Mouse (Mus musculus): Measurements from ENCODE around the gene Tnnc2. TPM values are rescaled to one million over a fixed set of nuclear protein-coding genes. Genes with fewer than 3 reads are reported as not detected.

Tnnc2 gene
- total RNA-seq, 4 experiments from 2014 or later = 2.9 to 7.2 (median 3.1) TPM

DNA sequence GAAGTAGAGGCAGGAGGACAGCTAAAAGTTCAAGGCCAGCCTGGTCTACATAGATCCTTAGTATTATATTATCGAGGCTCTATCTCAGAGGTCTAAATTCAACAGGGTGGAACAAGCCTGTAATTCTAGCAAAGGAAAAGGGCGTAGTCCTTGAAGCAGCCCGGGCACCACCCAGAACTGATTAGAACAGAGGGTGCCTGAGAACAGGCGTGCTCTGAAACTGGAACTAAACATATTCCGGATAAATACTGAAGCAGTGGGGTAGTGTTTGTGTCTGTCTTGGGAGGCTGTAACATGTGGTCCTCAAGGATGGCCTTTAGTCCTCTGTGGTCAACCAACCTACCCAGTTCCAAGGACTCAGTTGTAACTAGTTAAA lies 5.8 kb downstream of the Tnnc2 start:
- no peak for DNase-seq (ENCODE audit: low spot score)

DNA sequence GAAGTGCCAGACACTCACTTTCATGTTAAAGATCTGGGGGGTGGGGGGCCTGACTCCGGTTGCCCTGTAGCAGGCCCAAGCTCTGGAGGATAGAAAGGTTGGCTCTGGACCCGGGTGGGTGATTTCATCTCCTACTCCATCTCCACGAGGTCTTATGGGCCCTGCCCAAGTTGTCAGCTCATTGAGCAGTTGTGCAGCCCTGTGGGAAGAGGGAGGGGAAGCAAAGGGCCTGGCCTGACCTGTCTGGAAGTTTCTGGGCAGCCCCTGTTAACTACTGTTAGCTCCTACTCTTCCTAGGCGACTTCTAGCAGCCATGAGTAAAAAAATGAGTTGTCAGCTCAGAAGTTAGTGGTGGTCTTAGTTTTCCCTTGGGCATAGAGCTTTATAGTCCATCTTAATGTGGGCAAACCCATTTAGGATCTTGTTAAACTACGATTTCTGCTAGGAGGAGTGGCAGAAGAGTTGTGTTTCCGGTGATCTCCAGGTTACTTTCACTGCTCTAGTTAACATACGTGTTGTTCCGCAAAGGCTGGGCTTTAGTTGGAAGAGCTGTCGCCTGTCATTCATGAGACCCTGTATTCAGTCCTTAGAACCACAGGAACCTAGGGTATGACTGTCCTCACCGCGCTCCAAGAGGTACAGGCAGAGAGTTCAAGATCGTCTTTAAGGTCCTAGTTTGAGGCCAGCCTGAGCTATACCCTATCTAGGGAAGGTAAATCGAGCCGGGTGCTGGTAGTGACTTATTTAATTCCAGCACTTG lies 6.4 kb downstream of the Tnnc2 start:
- DNase-seq (ENCODE audit: low spot score) = no peak

DNA sequence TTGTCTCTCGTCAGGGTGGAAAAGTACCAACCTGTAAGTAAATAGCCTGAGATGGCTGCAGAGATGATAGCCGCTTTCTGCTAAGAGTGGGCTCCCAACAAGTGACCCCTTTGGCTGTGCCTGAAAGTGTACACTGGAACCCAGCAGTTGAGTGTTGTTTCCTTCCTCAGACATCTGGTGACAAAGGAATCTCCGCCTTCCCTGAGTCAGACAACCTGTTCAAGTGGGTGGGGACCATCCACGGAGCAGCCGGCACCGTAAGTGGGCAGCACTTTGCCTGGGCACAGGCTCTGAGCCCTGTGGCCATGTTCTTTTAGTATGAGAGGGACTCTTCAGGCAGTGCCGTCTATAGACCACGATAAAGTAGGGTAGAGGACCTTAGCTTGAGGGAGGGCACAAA lies 8.6 kb downstream of the Tnnc2 start:
- DNase-seq (ENCODE audit: low spot score) = no peak

DNA sequence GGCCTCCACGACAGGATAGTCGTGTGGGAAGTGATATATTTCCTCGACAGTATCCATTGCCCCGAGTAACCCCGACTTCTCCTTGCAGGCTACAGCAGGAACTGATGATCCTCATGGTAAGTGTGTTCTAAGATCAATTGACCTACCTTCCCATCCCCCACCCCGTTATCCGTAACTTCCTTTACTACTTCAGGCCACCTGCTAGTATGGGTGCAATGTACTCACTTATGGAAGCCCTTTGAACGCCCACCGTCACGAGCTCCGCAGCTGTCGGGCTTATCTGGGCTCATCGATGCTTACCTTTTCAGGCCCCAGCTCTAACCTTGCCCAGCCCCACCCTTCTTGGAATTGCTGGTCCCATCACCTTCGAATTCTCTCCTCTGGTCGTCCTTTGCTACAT lies 9.5 kb downstream of the Tnnc2 start:
- DNase-seq (ENCODE audit: low spot score) = no peak

DNA sequence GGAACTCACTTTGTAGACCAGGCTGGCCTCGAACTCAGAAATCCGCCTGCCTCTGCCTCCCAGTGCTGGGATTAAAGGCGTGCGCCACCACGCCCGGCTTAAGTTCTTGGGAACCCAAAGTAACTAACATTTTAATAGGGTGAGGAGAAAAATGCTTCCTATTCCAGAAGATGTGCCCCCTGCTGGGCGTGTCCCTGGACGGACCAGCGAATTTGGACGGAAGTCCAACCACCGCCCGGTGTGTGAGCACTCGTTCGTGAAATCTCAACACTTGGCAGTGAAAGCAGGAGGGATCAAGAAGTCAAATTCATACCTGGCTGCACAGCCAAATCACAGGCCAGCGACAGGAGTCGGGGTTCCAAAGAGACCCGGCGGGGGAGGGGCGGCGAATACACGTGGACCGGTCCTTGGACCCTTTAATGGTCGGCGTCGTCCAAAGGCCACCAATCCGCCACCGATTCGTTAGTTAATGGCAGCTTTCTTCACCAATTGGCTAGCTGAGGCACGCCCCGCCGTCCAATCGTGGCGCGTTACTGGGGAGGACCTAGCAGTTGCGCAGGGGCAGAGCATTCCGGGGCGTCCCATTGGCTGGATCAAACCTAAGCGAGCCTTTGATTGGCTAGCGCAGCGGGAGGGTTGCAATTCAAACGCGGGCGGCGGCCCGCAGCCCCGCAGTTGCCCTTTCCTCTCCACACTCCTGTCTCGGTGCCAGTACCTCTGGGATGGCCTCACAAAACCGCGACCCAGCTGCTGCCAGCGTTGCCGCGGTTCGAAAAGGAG lies 10.3 kb downstream of the Tnnc2 start, which contains the start of gene Ube2c:
Gene Ube2c, plus strand, starts transcription at position 641 of the 780 bp plus-strand sequence.
- DNase-seq (ENCODE audit: low spot score) = peak; percentile 99

DNA sequence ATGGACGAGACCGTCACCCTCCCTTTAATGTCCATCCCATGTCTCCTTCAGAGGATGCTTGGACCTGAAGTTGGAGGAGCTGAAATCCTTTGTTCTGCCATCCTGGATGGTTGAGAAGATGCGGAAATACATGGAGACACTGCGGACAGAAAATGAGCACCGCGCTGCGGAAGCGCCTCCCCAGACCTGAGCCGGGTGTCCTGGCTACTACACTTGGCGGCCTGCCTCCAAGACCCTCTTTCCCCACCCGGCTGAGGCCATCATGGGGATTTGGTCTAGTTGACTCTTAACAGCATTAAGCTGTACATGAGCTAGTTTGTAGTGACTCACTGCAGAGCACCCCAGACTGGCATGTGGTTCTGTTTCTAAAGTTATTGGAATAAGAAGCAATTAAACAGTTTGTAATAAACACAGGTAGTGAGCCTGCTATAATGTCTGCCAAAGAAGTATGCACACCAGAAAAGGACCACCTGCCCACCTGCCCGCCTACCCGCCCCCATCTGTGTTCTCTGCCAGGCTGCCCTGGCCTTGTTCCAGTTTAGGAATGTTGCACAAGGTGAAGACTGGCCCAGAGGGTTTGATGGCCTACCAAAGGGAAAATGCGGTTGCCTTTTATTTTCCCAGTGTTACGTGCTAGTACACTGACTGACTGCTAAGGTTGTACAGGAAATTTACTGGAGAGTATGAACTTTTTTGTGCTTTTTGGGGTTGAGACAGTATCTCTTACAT lies 11.8 kb downstream of the Tnnc2 start:
- no peak for DNase-seq (ENCODE audit: low spot score)

DNA sequence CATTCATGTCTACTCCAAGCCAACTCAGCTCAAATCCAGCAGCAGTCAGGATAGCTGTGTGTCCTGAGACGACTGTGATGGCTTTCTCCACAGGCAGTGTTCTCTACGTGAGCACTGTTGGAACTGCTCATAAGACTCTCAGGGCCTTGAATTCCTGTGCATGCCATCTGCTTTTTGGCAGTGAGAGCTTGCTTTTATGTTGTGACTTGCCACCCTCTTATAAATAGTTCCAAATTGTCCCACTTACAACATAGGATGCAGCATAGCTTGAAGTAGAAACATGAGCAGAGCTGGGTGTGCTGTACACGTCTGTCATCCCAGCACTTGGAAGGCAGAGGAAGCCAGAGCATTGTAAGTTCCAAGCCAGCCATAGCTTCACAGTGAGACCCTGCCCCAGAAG lies 13.9 kb downstream of the Tnnc2 start:
- no peak for DNase-seq (ENCODE audit: low spot score)

DNA sequence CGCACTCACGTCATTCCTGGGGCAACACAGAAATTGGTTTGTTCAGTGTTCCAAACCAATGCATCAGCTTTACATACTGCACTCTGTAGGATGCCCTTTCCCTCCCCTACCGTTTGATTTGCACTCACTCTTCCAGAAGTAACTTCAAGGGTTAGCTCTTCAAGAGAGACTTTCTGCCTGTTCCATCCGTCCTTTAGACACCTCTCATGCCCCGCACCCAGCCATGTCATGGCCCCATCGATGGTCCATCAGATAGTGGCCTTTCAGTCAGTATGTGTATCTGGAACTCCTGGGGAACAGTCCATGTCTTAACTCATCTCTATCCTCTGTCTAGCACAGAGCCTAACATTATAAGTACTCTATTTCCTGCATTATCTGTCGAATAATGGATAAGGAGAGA lies 17.2 kb downstream of the Tnnc2 start:
- DNase-seq (ENCODE audit: low spot score) = no peak

DNA sequence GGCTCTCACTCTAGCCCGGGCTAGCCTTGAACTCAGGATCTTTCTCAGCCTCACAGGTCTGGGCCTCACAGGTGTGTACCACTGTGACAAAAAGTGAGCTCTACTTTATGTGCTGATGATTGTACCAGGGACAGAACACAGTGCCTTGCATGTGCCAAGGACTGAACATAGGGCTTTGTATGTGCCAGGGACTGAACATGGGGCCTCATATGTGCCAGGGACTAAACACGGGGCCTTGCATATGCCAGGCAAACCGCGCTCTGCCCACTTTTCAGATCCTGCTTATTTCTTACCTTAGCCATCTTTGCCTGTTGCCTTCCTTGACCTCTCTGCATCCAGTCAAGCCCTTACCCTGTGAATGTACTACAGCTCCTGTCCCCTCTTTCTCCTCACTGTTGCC lies 17.8 kb downstream of the Tnnc2 start:
- no peak for DNase-seq (ENCODE audit: low spot score)

DNA sequence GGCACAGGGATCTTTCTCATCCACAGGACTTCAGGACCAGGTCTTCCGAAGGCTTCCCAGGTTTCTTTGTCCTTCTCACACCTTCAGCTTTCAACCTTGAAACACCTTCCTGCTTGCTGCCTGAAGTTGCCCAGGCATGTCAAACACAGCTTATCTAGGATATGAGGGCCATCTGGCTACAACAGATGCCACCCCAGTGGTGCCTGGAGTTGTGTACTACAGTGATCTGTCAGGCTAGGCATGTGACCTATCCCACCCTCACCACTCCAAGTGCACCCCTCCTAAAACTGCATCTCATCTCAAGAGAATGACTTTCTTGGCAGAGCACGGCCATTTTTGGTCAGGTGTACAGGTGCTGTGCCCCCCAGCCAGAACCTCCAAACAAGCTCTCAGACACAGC lies 18.3 kb downstream of the Tnnc2 start:
- DNase-seq (ENCODE audit: low spot score) = no peak

DNA sequence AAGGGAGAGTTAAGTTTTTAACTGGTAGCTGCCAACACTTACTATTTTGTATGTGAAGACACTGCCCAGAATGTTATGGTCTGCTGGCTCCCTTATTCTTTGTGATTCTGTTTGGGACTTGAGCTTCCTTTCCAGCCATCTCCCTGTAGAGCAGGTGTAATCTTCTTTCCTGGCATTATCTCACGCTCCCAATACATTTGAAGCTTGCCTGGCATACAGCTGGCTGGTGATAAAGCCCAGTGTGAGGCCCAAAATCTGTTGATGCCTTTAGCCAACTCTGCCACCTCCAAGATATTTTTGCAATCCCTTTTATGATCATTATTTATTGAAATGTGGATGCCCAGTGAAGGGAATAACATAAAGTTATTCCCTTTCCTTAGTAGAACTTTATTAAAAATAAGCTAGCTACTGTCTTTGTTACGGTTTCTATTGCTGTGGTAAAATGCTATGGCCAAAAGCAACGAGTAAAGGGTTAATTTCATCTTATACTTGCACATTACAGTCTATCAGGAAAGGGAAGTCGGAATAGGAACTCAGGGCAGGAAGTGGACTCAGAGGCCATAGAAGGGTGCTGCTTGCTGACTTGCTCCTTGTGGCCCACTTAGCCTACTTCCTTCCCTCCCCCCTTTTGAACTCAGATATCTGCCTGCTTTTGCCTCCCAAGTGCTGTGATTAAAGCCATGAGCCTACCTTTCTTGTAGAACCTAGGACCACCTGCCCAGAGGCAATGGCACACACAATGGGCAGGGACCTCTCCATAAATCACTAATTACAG lies 19.5 kb downstream of the Tnnc2 start:
- DNase-seq (ENCODE audit: low spot score) = no peak

DNA sequence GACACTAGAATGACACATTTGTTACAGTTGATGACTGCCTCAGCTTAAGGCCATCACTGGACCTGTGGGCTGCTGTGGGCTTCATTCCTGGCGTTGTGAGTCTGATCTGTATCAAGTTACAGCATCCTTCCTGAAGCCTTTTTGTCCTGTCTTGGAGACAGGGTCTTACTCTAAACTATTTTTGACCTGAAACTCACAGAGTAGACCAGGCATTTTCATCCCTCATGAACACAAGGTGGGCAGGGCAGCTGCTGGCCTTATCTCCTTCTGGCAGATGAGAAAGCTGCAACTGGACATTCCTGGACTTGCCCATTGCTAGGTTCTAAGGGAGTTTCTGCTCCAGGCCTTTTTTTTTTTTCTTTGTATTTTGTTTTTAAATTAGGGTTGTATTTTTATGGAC lies 21.1 kb downstream of the Tnnc2 start:
- no peak for DNase-seq (ENCODE audit: low spot score)

DNA sequence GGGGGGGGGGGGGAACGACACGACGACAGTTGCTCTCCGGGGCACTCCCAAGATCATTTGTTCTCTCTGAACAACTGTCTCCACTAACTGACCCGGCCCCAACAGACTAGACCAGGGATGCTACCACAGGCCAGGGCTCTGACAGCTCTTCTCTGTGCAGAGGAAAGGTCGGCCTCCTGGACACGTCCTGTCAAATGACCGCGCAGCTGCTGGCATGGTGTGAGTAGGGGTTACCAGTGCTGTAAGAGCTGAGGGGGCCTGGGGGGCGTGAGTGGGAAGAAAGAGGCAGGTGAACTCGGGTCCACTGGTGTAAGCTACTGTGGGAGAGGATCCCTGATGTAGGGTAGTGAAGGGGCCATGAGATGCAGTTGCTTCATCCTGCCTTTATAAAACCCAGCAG lies 21.9 kb downstream of the Tnnc2 start:
- no peak for DNase-seq (ENCODE audit: low spot score)

DNA sequence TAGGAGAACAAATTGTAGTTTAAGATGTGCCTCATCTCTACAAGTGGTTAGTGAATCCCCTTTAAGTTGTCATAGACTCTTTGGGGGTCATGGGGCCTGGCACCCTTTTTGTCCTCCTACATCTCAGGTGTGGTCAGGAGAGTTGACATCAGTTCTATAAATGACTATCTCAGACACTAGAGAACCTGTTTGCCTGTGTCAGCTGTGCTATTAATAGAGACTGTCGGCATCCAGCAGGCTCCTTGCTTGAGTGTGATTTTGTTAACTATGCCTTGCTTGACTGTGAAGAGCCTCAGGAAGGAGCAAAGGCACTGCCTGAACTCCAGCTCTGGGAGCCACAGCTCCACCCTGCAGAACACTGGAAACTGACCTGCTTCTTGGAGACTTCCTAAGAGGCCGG lies 25.0 kb downstream of the Tnnc2 start:
- peak; percentile 46 for DNase-seq (ENCODE audit: low spot score)

DNA sequence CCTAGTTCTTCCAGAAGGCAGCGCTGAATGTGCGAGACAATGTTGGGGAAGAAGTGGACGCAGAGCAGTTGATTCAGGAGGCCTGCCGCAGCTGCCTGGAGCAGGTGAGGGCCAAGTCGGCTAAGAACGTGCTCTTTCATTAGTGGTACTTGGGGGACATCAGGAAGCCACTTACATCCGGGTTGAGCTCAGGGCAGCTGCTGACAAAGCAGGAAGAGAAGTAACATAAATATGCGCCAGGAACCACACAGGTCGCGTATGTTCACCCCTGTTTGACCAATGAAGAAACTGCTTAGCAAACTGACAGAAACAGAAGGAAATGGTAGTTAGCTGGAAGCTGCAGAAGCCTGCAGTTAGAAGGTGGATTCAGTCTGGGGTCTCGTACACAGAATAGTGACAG lies 25.7 kb downstream of the Tnnc2 start:
- DNase-seq (ENCODE audit: low spot score) = no peak

DNA sequence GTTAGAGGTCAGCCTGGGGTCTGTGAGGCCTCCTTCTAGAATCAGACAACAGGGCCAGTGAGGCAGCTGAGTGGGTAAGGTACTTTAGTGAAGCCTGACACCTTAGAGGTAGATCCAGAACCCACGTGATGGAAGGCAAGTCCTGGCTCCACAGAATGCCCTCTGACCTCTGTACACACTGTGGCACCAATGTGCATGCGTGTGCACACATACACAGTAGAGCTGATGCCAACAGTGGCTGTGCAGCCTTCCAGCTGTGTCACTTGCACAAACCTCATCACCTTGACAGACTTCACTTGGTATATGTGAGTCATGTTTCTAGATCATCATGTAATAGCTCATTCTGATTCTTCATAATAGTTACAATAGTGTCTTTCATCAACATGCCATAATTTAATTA lies 27.3 kb downstream of the Tnnc2 start:
- DNase-seq (ENCODE audit: low spot score) = no peak

DNA sequence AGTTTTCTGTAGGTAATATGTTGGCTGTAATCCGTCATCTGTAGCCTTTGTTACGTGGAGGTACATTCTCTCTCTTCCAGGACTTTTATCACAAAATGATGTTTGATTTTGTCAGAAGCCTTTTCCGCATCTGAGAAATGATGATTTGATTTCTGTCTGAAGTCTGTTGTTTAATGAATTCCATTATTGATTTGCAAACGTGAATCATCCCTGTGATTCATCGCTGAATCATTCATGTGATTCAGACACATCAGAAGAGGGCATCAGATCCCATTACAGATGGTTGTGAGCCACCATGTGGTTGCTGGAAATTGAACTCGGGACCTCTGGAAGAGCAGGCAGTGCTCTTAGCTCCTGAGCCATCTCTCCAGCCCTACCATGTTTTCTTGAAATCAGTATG lies 30.8 kb downstream of the Tnnc2 start:
- no peak for DNase-seq (ENCODE audit: low spot score)

DNA sequence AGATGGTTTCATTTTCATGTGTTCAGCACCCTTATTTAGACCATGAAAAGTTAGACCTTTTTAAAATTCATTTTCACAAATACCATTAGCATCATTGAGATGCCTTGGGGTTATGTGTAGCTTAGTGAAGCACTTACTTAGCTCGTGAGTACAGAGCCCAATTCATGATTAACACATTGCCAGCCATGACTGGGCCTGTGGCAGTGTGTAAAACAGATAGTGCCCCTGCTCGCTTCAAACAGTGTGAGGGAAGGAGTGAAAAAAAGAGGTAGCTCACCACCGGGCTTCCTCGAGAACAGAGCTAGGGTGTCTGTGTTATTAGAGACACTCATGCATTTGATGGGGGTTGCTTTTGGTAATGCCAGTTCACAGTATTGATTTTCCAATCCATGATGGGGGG lies 31.6 kb downstream of the Tnnc2 start:
- DNase-seq (ENCODE audit: low spot score) = no peak

DNA sequence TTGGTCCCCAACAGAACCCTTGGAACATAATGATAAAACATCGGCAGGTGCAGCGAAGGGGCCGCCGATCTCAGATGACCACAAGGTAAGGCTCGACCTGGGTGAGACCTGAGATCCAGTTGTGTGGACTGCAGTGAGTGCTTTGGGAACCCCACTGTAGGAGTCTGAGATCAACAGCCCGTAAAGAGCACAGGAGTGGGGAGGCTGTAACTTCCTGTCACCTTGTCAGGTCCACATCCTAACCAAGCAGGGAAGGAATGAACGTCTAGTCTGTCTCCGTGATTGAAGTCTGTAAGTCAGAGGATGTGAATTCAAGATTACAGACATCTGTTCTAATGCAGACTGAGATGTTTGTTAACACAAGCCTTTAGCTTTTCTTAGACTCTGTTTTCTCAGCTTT lies 33.1 kb downstream of the Tnnc2 start:
- no peak for DNase-seq (ENCODE audit: low spot score)

DNA sequence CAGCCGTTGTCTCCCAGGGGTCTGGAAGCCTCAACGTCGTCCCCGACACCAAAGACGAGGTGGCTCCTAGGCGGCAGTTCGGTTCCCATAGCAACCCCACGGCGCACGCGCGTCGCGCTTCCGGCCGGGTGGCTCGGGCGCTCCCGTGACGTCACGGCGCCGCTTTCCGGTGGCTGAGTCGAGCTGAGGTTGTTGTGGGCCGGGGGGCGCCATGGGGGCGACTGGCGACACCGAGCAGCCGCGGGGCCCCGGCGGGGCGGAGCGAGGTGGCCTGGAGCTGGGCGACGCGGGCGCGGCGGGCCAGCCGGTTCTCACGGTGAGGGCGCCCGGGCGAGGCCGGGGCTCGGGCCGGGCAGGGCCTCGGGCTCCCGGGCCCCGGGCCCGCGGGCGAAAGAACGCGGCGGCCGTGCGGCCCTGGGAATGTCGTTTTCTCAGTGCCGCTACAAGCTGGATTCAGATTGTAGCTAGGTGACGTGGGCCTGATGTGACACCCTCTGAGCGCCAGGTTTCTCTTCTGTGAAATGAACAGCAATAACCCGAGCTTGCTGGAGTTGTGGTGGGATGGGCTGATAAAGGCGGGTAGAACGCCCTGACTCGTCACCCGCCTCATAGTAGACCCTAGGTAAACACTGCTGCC lies 33.8 kb downstream of the Tnnc2 start, which contains the start of the genes Wfdc3 and Dnttip1:
Gene Wfdc3, minus strand, starts transcription at position 89 of the 637 bp plus-strand sequence.
Gene Dnttip1, plus strand, starts transcription at position 141 of the 637 bp plus-strand sequence.
- DNase-seq (ENCODE audit: low spot score) = peak; percentile 93

DNA sequence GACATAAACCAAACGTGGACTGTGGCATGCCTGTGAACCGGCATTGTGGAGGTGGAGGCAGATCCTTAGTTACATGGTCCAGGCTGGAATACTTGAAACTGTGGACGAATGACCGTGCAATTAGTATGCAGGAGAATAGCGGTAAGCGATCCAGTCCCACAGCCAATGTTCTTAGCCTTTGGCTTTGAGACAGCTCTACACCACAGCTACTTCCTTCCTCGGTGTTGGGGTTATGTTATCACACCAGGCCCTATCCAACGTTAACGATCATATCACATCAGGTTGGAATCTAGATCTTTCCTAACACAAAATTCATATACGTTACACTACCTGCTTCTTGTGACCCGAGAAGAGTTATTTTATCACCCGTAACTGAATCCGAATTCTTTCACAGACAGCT lies 34.8 kb downstream of the Tnnc2 start:
- no peak for DNase-seq (ENCODE audit: low spot score)
